Mouse (Mus musculus) bone marrow, adult 2 months (tissue): ENCODE data around the gene Clcc1. TPM values are rescaled to one million over a fixed set of nuclear protein-coding genes. Genes with fewer than 3 reads are reported as not detected.
"Not testable (repeated sequence)": the region's sequence is repeated elsewhere in the genome, so short reads cannot be mapped to it uniquely, and the experiment has no call there.

Experiments used
- H3K27ac ChIP-seq: fragments of 200-500 bp; 2 replicates; pipeline ENCODE4 v1.5.1; 2012; ENCODE audit warnings: low read depth, mild to moderate bottlenecking, control low read depth, inconsistent platforms, low read length; ENCODE audit not compliant: control insufficient read depth, poor library complexity, insufficient read depth
- H3K4me1 ChIP-seq: fragments of 200-500 bp; 2 replicates; pipeline ENCODE4 v1.6.1; 2011; ENCODE audit warnings: low read length; ENCODE audit not compliant: control insufficient read depth, insufficient read depth
- H3K4me3 ChIP-seq: fragments of 200-500 bp; replicated peaks from 2 replicates; pipeline ENCODE3; 2011; ENCODE audit warnings: mild to moderate bottlenecking, low read depth, low read length, control low read depth; ENCODE audit not compliant: control insufficient read depth
- CTCF ChIP-seq: fragments of 200-500 bp; IDR thresholded peaks from 2 replicates; pipeline ENCODE4 v1.5.1; 2011; ENCODE audit warnings: low read length, control low read depth; ENCODE audit not compliant: control insufficient read depth, insufficient read depth
- POLR2A ChIP-seq: fragments of 200-500 bp; IDR thresholded peaks from 2 replicates; pipeline ENCODE4 v1.6.1; 2011; ENCODE audit warnings: low read depth, mild to moderate bottlenecking, control low read depth, low read length, borderline replicate concordance; ENCODE audit not compliant: control insufficient read depth
- WGBS: fragments of 180-500 bp; shearing (Covaris S2); methylation state at CpG from one replicate; pipeline ENCODE4 v1.1.7; 2018; 5-methylcytosine and 5-hydroxymethylcytosine counted together
- polyA plus RNA-seq: library from polyadenylated mRNA; stranded (reverse); fragments of >200 nt; gene quantifications from 2 replicates; pipeline ENCODE4 v1.2.4, GENCODE M21; 2011; ENCODE audit warnings: low replicate concordance; ENCODE audit not compliant: missing spikeins, insufficient read depth, insufficient read length

Gene Clcc1
- 8.8 and 14.3 TPM in 2 replicates for polyA plus RNA-seq

DNA sequence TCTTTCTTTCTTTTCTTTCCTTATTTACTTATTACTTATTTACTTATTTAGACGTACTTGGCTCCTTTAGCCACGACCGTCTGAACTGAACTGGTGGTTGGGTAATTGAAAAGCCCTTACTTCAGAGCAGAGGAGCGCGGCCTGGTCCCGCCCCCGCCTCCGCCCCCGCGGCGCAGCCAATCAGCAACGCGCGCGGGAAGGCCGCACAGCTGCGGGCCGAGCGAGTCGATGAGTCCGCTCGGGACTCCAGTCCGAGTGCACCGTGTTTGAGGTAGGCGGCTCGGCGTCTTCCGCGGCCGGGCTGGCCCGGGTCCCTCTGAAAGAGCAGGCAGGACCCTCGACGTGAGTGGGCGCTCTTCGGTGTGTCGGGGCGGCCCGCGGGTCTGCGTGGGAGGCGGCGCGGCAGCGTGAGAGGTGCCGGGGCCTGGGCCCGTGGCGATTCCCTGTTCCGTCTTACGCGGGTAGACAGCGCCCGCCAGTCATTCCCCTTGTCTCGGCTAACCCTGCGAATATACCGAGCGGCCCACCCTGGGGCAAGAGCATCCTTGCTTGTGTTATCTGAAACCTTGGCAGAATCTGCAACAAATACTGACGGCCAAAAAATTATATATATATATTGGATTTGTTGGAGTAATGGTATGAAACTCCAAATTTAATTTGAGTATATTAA is at the start of gene Clcc1:
Gene Clcc1 (plus strand): TSS at position 204 of the 670 bp plus-strand sequence.
- Histone ChIP-seq H3K27ac (peak within 1 kb of the TSS; percentile 62), H3K4me3 (peak within 1 kb of the TSS; percentile 75), H3K4me1 (no peaks in the 10 kb centered on the region)
- 1% methylated on average over 57 of the region's 57 CpGs for WGBS
- no peak for TF ChIP-seq CTCF
- TF ChIP-seq POLR2A, result peak; percentile 92; the same call in 1 of the 2 replicates

DNA sequence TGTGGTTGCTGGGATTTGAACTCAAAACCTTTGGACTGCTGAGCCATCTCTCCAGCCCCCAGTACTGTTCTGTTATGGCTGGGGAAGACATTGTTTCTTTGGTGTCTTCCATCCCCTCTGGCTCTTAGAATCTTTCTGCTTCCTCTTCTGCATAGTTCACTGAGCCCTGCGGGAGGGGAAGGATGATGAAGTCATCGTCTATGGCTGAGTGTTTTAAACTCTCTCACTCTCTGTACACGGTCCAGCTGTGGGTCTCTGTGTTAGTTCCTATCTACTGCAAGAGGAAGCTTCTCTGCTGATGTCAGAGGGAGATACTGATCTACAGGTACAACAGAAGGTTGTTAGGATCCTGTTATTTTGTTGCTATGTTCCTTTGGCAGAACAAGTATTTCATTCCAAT is 44.8 kb upstream of the Clcc1 start:
- H3K4me3 ChIP-seq, result no peak overlapping the region
- TF ChIP-seq POLR2A, result no peak
- TF ChIP-seq CTCF, result no peak
- WGBS, result 4% methylated on average over 3 of the region's 3 CpGs
- H3K27ac ChIP-seq, result no peak overlapping the region
- no peaks in the 10 kb centered on the region for H3K4me1 ChIP-seq

DNA sequence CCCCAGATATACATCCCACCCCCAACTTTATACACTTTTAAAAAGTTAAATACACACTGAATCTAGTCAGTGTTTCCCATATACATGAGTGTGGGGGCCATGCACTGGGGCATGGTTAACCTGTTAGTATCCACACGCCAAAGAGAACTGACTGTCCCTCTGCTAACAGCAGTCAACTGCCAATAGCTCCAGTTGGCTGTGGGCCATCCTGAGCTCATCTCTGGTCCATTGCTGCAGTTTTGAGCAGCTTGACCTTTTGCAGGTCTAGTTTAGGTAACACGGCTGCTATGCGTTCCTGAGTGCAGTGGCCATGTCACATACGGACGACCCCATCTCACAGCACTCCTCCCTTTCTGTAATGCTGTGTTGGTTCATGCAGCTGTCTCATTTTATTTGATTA is 19.0 kb upstream of the Clcc1 start:
- no peak overlapping the region for H3K4me3 ChIP-seq
- 83% methylated on average over 5 of the region's 5 CpGs for WGBS
- no peak overlapping the region for H3K27ac ChIP-seq
- TF ChIP-seq CTCF (no peak), POLR2A (no peak)
- no peaks in the 10 kb centered on the region; the same call in 1 of the 2 replicates for H3K4me1 ChIP-seq

DNA sequence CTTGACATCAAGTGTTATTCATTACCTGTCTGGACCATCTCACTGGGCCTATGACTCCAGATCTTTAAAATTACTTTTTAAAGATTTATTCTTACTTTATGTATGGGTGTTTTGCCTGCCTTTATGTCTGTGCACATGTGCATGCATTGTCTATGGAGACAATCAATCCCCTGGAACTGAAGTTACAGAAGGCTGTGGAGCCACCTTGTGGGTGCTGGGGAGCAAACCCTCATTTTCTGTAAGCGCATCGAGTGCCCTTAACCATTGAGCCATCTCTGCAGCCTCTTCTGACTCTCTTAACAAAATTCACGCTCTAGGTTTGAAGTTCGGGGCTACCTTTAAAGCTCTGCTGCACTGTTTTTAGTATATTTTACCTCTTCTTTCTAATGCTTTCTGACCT is 14.3 kb upstream of the Clcc1 start:
- Histone ChIP-seq H3K4me1 (no peaks in the 10 kb centered on the region; the same call in 1 of the 2 replicates), H3K27ac (no peak overlapping the region), H3K4me3 (no peak overlapping the region)
- WGBS, result 69% methylated on average over 4 of the region's 4 CpGs
- TF ChIP-seq CTCF (peak; percentile 41; the same call in 1 of the 2 replicates), POLR2A (no peak)

DNA sequence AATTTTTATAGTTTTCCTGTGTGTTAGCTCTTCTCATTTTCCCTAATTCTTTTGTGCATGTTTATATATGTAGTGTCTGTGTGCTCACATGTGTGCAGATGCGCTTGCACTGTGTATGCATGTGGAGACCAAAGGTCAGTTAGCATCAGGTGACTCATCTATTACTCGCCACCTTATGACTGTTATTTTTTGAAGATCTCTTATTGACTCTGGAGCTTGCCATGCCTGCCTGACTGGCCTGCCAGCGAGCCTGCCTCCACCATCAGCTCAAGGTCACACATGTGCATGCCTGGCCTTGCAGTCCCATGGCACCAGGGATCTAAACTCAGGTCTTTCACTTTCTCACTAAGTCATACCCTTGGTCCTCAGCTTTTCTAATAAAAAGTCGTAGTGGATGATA is 12.7 kb upstream of the Clcc1 start:
- H3K4me1 ChIP-seq, result no peaks in the 10 kb centered on the region
- no peak overlapping the region for H3K27ac ChIP-seq
- 85% methylated on average over 4 of the region's 4 CpGs for WGBS
- H3K4me3 ChIP-seq, result no peak overlapping the region
- no peak for TF ChIP-seq POLR2A
- TF ChIP-seq CTCF, result no peak

DNA sequence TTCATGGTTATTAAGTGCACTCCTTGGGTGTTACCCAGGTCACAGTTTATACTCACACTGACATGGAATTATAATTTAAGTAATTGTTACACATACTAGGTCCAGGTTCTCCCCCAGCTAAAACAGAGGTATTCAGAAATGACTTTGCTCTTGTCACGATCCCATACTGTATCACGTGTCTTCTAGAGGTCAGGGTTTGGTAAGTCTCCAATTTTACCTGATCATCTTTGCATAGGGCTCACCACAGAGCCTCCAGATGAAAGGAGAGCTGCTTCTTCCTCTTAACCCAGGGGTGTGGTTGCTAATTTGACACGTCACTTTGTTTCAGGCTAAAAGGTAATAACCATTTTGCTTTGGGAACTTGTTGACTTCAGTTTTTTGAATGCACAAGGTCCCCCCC is 8.9 kb upstream of the Clcc1 start:
- Histone ChIP-seq H3K4me1 (no peaks in the 10 kb centered on the region), H3K4me3 (no peak overlapping the region), H3K27ac (no peak overlapping the region)
- WGBS, result 74% methylated on average over 3 of the region's 3 CpGs
- no peak for TF ChIP-seq CTCF
- TF ChIP-seq POLR2A, result no peak

DNA sequence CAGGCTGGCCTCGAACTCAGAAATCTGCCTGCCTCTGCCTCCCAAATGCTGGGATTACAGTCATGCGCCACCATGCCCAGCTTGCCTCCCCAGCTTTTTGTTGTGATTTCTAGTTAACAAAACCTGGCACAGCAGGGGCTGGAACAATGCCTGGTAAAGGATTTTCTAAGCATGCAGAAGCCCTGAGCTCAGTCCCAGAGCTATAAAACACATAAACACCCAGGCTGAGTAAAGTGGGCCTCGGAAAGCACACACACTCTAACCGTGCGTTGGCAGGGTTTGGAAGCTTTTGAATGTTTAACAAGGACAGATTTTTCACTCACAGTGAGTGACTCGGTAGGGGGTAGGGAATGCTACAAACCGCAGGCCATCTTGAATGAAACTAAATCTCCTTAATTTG is 7.7 kb upstream of the Clcc1 start:
- WGBS, result 79% methylated on average over 7 of the region's 7 CpGs
- TF ChIP-seq CTCF, result no peak
- no peak for TF ChIP-seq POLR2A

DNA sequence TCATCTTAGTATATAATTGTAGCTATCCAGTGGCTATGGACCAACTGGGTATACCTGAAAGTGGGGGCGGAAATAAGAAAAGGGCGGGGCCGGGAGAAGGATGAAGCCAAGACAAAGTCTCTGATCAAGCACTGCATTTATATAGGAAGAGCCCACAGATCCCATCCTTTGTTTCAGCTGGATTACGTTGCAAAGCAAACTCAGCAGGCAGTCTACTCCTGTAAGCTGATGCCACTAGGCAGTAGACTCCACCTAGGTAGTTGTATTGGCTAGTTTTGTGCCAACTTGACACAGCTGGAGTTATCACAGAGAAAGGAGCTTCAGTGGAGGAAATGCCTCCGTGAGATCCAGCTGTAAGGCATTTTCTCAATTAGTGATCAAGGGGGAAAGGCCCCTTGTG is 6.0 kb upstream of the Clcc1 start:
- not testable (repeated sequence) for H3K27ac ChIP-seq, H3K4me1 ChIP-seq, H3K4me3 ChIP-seq
- WGBS, result 80% methylated on average over 5 of the region's 5 CpGs

More for the DNA sequence above, 7.7 kb upstream of the Clcc1 start:
- Histone ChIP-seq H3K4me1 (no peaks in the 10 kb centered on the region), H3K4me3 (no peak overlapping the region), H3K27ac (no peak overlapping the region)

DNA sequence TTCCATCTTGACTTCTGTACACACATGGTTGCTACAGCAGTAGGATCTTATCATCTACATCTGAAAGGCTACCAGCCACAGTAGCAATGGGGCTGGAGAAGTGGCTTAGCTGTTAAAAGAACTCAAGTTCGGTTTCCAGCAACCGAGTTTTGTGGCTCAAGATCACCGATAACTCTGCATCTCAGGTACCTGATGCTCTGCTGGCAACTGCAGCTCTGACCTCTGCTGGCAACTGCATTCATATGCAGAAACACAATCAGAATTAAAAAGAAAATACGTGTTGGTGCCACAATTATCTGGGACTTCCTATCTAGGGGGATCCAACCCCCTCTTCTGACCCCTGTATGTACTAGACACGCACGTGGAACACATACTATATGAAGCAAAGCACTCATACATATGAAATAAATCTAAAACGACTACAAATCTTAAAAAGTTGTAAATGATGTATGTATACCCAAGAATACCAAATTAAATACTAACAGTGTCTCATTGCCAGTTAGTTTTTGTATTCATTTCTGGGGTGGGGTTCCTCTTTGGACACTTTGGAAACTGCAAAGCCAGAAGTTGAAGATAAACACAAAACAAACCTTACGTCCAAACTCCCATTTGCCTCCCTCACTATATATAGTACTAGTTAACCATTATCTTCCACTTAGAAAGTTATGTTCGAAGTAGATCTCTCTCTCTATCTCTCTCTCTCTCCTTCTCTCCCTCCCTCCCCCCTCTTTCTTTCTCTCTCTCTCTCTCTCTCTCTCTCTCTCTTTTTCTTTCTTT is 659 bp upstream of the Clcc1 start:
- Histone ChIP-seq H3K4me1 (no peaks in the 10 kb centered on the region), H3K4me3 (no peak overlapping the region), H3K27ac (no peak overlapping the region)
- 7% methylated on average over 9 of the region's 9 CpGs for WGBS
- peak; percentile 29; the same call in 1 of the 2 replicates for TF ChIP-seq CTCF
- no peak for TF ChIP-seq POLR2A
